Mouse (Mus musculus) limb, embryonic 12.5 days (tissue): ENCODE measurements around the gene Mapt. TPM values are rescaled to one million over a fixed set of nuclear protein-coding genes. Genes with fewer than 3 reads are reported as not detected.

Experiments
- ATAC-seq: fragments of 200-750 bp; cut with Nextera tagmentation; 2 replicates; pipeline ENCODE4 v1.8.0; 2017; ENCODE audit warnings: low read depth, moderate TSS enrichment; ENCODE audit not compliant: insufficient number of reproducible peaks, insufficient read depth, low FRiP score, low TSS enrichment
- H3K27ac ChIP-seq: fragments of 300-500 bp; sonication (generic); 2 replicates; pipeline ENCODE4 v1.5.1; 2016; ENCODE audit warnings: mild to moderate bottlenecking, moderate library complexity
- H3K27me3 ChIP-seq: fragments of 300-500 bp; sonication (generic); 2 replicates; pipeline ENCODE4 v1.6.1; 2016; ENCODE audit warnings: mild to moderate bottlenecking, moderate library complexity
- H3K36me3 ChIP-seq: fragments of 300-500 bp; sonication (generic); 2 replicates; pipeline ENCODE4 v1.6.1; 2016; ENCODE audit warnings: mild to moderate bottlenecking, moderate library complexity
- H3K4me1 ChIP-seq: fragments of 300-500 bp; sonication (generic); replicated peaks from 2 replicates; pipeline ENCODE4 v1.6.1; 2016
- H3K4me2 ChIP-seq: fragments of 300-500 bp; sonication (generic); 2 replicates; pipeline ENCODE4 v1.6.1; 2016; ENCODE audit warnings: mild to moderate bottlenecking, moderate library complexity
- H3K4me3 ChIP-seq: fragments of 300-500 bp; sonication (generic); replicated peaks from 2 replicates; pipeline ENCODE4 v1.5.1; 2016; ENCODE audit warnings: mild to moderate bottlenecking
- H3K9ac ChIP-seq: fragments of 300-500 bp; sonication (generic); replicated peaks from 2 replicates; pipeline ENCODE4 v1.6.1; 2016; ENCODE audit warnings: mild to moderate bottlenecking, moderate library complexity
- H3K9me3 ChIP-seq: fragments of 300-500 bp; sonication (generic); 2 replicates; pipeline ENCODE4 v1.6.1; 2016; ENCODE audit warnings: mild to moderate bottlenecking, moderate library complexity
- WGBS: fragments of 180-500 bp; shearing (Covaris S2); methylation state at CpG from one replicate; pipeline ENCODE4 v1.1.7; 2016; 5-methylcytosine and 5-hydroxymethylcytosine counted together
- polyA plus RNA-seq: library from polyadenylated mRNA; unstranded; fragments of >200 nt; fragmentation: Nextera tagmentation; extraction: Ambion mirVana; gene quantifications from 2 replicates; pipeline ENCODE4 v1.2.1, GENCODE M21; 2016

Gene Mapt
- 1.5 and 3.0 TPM in 2 replicates for polyA plus RNA-seq

GRCm38 (mm10) chr11:104231041-104231911 is at the start of gene Mapt:
Mapt (plus strand) TSS chr11:104231390.
- peak; percentile 72 for ATAC-seq
- Histone ChIP-seq H3K9ac (peak within 1 kb of the TSS; percentile 64), H3K4me2 (peak within 1 kb of the TSS; percentile 98), H3K36me3 (no peaks in the 10 kb centered on the region), H3K27me3 (peaks cover 68% of the 10 kb centered on the region), H3K4me3 (peak within 1 kb of the TSS; percentile 59), H3K27ac (no peak within 1 kb of the TSS), H3K9me3 (no peaks in the 10 kb centered on the region), H3K4me1 (peaks cover 24% of the 10 kb centered on the region)
- under 1% methylated on average over 82 of the region's 94 CpGs for WGBS

GRCm38 (mm10) chr11:104182141-104182540 is 49.0 kb upstream of the Mapt start:
- Histone ChIP-seq H3K4me3 (no peak overlapping the region), H3K9me3 (no peaks in the 10 kb centered on the region), H3K27ac (no peak overlapping the region), H3K4me2 (no peak overlapping the region), H3K4me1 (no peaks in the 10 kb centered on the region), H3K36me3 (no peaks in the 10 kb centered on the region), H3K9ac (no peak overlapping the region), H3K27me3 (peaks cover 9% of the 10 kb centered on the region; the same call in 1 of the 2 replicates)
- 82% methylated on average over 3 of the region's 3 CpGs for WGBS
- ATAC-seq, result no peak

GRCm38 (mm10) chr11:104186135-104186836 is 44.9 kb upstream of the Mapt start, which contains the start of gene Sppl2c:
Sppl2c (plus strand) TSS chr11:104186327.
- peaks cover 7% of the 10 kb centered on the region; the same call in 1 of the 2 replicates for H3K27me3 ChIP-seq
- 71% methylated on average over 13 of the region's 13 CpGs for WGBS
- H3K4me2 ChIP-seq, result no peak within 1 kb of the TSS
- no peak within 1 kb of the TSS for H3K27ac ChIP-seq
- H3K36me3 ChIP-seq, result no peaks in the 10 kb centered on the region
- H3K9me3 ChIP-seq, result no peaks in the 10 kb centered on the region
- H3K9ac ChIP-seq, result no peak within 1 kb of the TSS
- ATAC-seq, result no peak
- H3K4me1 ChIP-seq, result no peaks in the 10 kb centered on the region
- no peak within 1 kb of the TSS for H3K4me3 ChIP-seq

GRCm38 (mm10) chr11:104186837-104187150 is 44.4 kb upstream of the Mapt start:
- Histone ChIP-seq H3K4me2 (no peak overlapping the region), H3K9ac (no peak overlapping the region), H3K4me3 (no peak overlapping the region), H3K27me3 (peaks cover 7% of the 10 kb centered on the region; the same call in 1 of the 2 replicates), H3K9me3 (no peaks in the 10 kb centered on the region), H3K36me3 (no peaks in the 10 kb centered on the region), H3K27ac (no peak overlapping the region), H3K4me1 (no peaks in the 10 kb centered on the region)
- ATAC-seq, result no peak
- 94% methylated on average over 9 of the region's 9 CpGs for WGBS

- peaks cover 7% of the 10 kb centered on the region; the same call in 1 of the 2 replicates for H3K27me3 ChIP-seq
- H3K9ac ChIP-seq, result no peak overlapping the region
- H3K9me3 ChIP-seq, result no peaks in the 10 kb centered on the region
- 92% methylated on average over 10 of the region's 10 CpGs for WGBS
- no peak overlapping the region for H3K4me3 ChIP-seq
- H3K36me3 ChIP-seq, result no peaks in the 10 kb centered on the region
- H3K27ac ChIP-seq, result no peak overlapping the region
- H3K4me2 ChIP-seq, result no peak overlapping the region
- ATAC-seq, result no peak
- H3K4me1 ChIP-seq, result no peaks in the 10 kb centered on the region
These were observed 43.4 kb upstream of the Mapt start for GRCm38 (mm10) chr11:104187766-104188165.

GRCm38 (mm10) chr11:104190008-104190407 is 41.2 kb upstream of the Mapt start:
- Histone ChIP-seq H3K4me1 (no peaks in the 10 kb centered on the region), H3K36me3 (no peaks in the 10 kb centered on the region), H3K9ac (no peak overlapping the region), H3K27ac (no peak overlapping the region), H3K4me2 (no peak overlapping the region), H3K27me3 (no peaks in the 10 kb centered on the region; the same call in 1 of the 2 replicates), H3K9me3 (no peaks in the 10 kb centered on the region), H3K4me3 (no peak overlapping the region)
- 78% methylated on average over 2 of the region's 2 CpGs for WGBS
- ATAC-seq, result no peak

- H3K9me3 ChIP-seq, result no peaks in the 10 kb centered on the region
- H3K4me3 ChIP-seq, result no peak overlapping the region
- H3K27me3 ChIP-seq, result peaks cover 16% of the 10 kb centered on the region
- no peak overlapping the region for H3K4me2 ChIP-seq
- H3K27ac ChIP-seq, result no peak overlapping the region
- no peak overlapping the region for H3K9ac ChIP-seq
- WGBS, result 76% methylated on average over 11 of the region's 11 CpGs
- H3K4me1 ChIP-seq, result no peaks in the 10 kb centered on the region
- no peak for ATAC-seq
- H3K36me3 ChIP-seq, result no peaks in the 10 kb centered on the region
These were observed 35.8 kb upstream of the Mapt start for GRCm38 (mm10) chr11:104195382-104195781.

- H3K4me3 ChIP-seq, result no peak overlapping the region
- no peaks in the 10 kb centered on the region for H3K9me3 ChIP-seq
- H3K9ac ChIP-seq, result no peak overlapping the region
- H3K36me3 ChIP-seq, result no peaks in the 10 kb centered on the region
- H3K27me3 ChIP-seq, result peaks cover 16% of the 10 kb centered on the region
- 10% methylated on average over 9 of the region's 9 CpGs for WGBS
- H3K4me1 ChIP-seq, result no peaks in the 10 kb centered on the region
- H3K4me2 ChIP-seq, result no peak overlapping the region
- peak; percentile 66; the same call in 1 of the 2 replicates for ATAC-seq
- no peak overlapping the region for H3K27ac ChIP-seq
These were observed 35.4 kb upstream of the Mapt start for GRCm38 (mm10) chr11:104195791-104196190.

GRCm38 (mm10) chr11:104197861-104198260 is 33.3 kb upstream of the Mapt start:
- H3K27me3 ChIP-seq, result peaks cover 16% of the 10 kb centered on the region
- H3K9me3 ChIP-seq, result peaks cover 11% of the 10 kb centered on the region; the same call in 1 of the 2 replicates
- no peak overlapping the region for H3K9ac ChIP-seq
- H3K27ac ChIP-seq, result no peak overlapping the region
- H3K4me2 ChIP-seq, result no peak overlapping the region
- no peaks in the 10 kb centered on the region for H3K4me1 ChIP-seq
- H3K4me3 ChIP-seq, result no peak overlapping the region
- H3K36me3 ChIP-seq, result no peaks in the 10 kb centered on the region
- 8% methylated on average over 10 of the region's 10 CpGs for WGBS
- no peak for ATAC-seq

- no peak overlapping the region for H3K9ac ChIP-seq
- no peaks in the 10 kb centered on the region for H3K36me3 ChIP-seq
- ATAC-seq, result no peak
These were observed 27.9 kb upstream of the Mapt start for GRCm38 (mm10) chr11:104203271-104203670.

GRCm38 (mm10) chr11:104206573-104206972 is 24.6 kb upstream of the Mapt start:
- H3K9ac ChIP-seq, result no peak overlapping the region
- H3K4me1 ChIP-seq, result no peaks in the 10 kb centered on the region
- H3K27ac ChIP-seq, result no peak overlapping the region
- 54% methylated on average over 4 of the region's 4 CpGs for WGBS
- no peak for ATAC-seq
- no peaks in the 10 kb centered on the region for H3K36me3 ChIP-seq
- peaks cover 12% of the 10 kb centered on the region for H3K9me3 ChIP-seq
- no peak overlapping the region for H3K4me3 ChIP-seq
- no peaks in the 10 kb centered on the region for H3K27me3 ChIP-seq
- H3K4me2 ChIP-seq, result no peak overlapping the region

More at GRCm38 (mm10) chr11:104203271-104203670, 27.9 kb upstream of the Mapt start:
- H3K9me3 ChIP-seq, result peaks cover 14% of the 10 kb centered on the region
- peaks cover 3% of the 10 kb centered on the region for H3K27me3 ChIP-seq
- no peak overlapping the region for H3K4me3 ChIP-seq
- H3K27ac ChIP-seq, result no peak overlapping the region
- no peaks in the 10 kb centered on the region for H3K4me1 ChIP-seq
- H3K4me2 ChIP-seq, result no peak overlapping the region
- 81% methylated on average over 3 of the region's 3 CpGs for WGBS
